Mouse (Mus musculus): ENCODE results near the gene Mrps21. TPM values are rescaled to one million over a fixed set of nuclear protein-coding genes. Genes with fewer than 3 reads are reported as not detected.
A peak's percentile ranks its signal among the peaks of the same experiment; 100 is the strongest.

The Mrps21 gene
- polyA plus RNA-seq, 1 experiment from 2014 or later: 280 TPM

DNA sequence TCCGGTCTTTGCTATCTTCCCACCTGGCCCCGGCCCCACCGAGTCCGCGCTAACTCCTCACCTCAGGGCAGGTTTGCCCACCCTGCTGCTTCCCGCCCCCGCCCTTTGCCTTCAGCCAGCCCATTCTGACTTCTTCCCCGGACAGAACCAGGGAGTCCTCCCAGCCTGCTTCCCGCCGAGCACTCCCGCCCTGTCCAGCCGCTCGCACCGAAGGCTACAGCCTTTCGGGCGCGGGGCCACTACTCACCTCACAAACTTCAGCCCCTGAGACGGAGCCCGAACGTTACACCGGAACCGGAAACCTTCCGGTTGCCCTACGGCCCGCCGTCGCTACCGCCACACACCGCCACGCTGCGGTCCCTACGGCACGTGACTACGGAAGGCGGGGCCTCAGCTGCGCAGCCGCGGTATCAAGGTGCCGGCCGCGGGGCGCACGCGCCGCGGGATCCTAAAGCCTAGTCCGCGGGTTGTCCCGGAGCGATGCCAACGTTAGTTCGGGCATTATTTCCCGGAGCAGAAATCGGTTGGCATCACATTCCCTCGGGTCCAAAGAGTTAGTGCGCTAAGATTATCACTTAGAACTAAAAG lies 15.7 kb downstream of the Mrps21 start, which contains the start of gene Prpf3:
Prpf3 (minus strand) TSS at position 384 of the 588 bp plus-strand sequence.
- peaks cover 27% of the 10 kb centered on the region for H3K36me3 ChIP-seq (ENCODE audit: inconsistent target)
- H3K27ac ChIP-seq: peak within 1 kb of the TSS; percentile 49; the same call in 1 of the 2 replicates
- H3K4me3 ChIP-seq (ENCODE audit: inconsistent target): peak within 1 kb of the TSS; percentile 88
- peaks cover 28% of the 10 kb centered on the region for H3K79me2 ChIP-seq (ENCODE audit: inconsistent target)
- WGBS (ENCODE audit: missing documents): under 1% methylated on average over 48 of the region's 56 CpGs

DNA sequence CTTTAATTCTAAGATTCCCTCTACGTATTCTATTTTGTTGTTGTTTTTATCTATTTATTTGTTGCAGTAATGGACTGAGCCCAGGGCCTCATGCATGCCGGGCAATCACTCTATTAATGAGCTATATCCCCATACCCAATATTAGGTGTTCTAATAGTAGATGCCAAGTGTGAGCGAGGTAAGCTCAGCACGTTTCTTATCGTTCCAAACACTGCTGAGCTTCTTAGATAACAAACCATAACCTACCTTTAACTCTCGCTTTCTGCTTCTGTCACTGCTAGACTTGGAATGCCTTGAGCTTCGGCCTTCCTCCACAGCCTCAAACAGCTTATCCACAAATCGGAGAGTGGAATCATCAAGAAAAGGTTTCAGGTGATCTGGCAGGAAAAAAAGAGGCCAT lies 20.0 kb downstream of the Mrps21 start:
- Histone ChIP-seq H3K27ac (no peak overlapping the region), H3K36me3 (ENCODE audit: inconsistent target) (peaks cover 62% of the 10 kb centered on the region), H3K4me3 (ENCODE audit: inconsistent target) (no peak overlapping the region), H3K79me2 (ENCODE audit: inconsistent target) (peaks cover 28% of the 10 kb centered on the region)
- WGBS (ENCODE audit: missing documents): 97% methylated on average over 8 of the region's 8 CpGs

GRCm38 (mm10) chr3:95850611-95851010 lies 20.7 kb downstream of the Mrps21 start:
- peaks cover 69% of the 10 kb centered on the region for H3K36me3 ChIP-seq (ENCODE audit: inconsistent target)
- H3K79me2 ChIP-seq (ENCODE audit: inconsistent target): peaks cover 28% of the 10 kb centered on the region
- no peak overlapping the region for H3K4me3 ChIP-seq (ENCODE audit: inconsistent target)
- 95% methylated on average over 4 of the region's 4 CpGs for WGBS (ENCODE audit: missing documents)
- no peak overlapping the region for H3K27ac ChIP-seq

DNA sequence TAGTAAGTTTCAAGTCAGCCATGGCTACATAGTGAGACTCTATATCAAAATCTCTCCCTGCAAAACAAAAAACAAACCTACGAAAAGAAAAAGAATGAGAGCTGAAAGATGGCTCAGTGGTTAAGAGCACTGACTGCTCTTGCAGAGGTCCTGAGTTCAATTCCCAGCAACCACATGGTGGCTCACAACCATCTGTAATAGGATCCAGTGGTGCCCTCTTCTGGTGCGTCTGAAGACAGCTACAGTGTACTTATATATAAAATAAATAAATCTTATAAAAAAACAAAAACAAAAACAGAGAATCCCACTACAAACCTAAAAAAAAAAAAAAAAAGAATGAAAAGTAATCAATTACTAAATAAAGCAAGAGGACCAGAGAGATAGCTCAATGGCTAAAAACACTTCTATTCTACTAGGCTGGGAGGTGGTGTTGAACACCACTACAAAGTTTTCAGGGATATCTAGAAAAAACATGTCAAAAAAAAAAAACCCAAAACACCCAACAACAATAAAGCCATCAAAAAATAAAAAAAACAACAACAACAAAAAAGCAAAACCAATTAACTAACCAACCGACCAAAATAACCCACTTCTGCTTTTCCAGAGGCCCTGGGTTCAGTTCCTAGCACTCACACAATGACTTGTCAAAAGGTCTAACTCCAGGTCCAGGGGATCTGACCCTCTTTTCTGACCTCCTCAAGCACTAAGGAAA lies 28.7 kb downstream of the Mrps21 start:
- Histone ChIP-seq H3K4me3 (ENCODE audit: inconsistent target) (no peak overlapping the region), H3K36me3 (ENCODE audit: inconsistent target) (peaks cover 70% of the 10 kb centered on the region), H3K27ac (no peak overlapping the region), H3K79me2 (ENCODE audit: inconsistent target) (no peaks in the 10 kb centered on the region)
- WGBS (ENCODE audit: missing documents): 85% methylated on average over 3 of the region's 3 CpGs

- H3K27ac ChIP-seq: no peak overlapping the region
- no peak overlapping the region for H3K4me3 ChIP-seq (ENCODE audit: inconsistent target)
- no peaks in the 10 kb centered on the region for H3K79me2 ChIP-seq (ENCODE audit: inconsistent target)
- WGBS (ENCODE audit: missing documents): 100% methylated on average over 2 of the region's 2 CpGs
- H3K36me3 ChIP-seq (ENCODE audit: inconsistent target): peaks cover 69% of the 10 kb centered on the region
Measured at GRCm38 (mm10) chr3:95839250-95839649, 32.1 kb downstream of the Mrps21 start.

- Histone ChIP-seq H3K79me2 (ENCODE audit: inconsistent target) (no peaks in the 10 kb centered on the region), H3K4me3 (ENCODE audit: inconsistent target) (no peak overlapping the region), H3K27ac (no peak overlapping the region), H3K36me3 (ENCODE audit: inconsistent target) (peaks cover 45% of the 10 kb centered on the region)
- WGBS (ENCODE audit: missing documents): 95% methylated on average over 4 of the region's 4 CpGs
Measured at GRCm38 (mm10) chr3:95829053-95829452, 42.3 kb downstream of the Mrps21 start.

DNA sequence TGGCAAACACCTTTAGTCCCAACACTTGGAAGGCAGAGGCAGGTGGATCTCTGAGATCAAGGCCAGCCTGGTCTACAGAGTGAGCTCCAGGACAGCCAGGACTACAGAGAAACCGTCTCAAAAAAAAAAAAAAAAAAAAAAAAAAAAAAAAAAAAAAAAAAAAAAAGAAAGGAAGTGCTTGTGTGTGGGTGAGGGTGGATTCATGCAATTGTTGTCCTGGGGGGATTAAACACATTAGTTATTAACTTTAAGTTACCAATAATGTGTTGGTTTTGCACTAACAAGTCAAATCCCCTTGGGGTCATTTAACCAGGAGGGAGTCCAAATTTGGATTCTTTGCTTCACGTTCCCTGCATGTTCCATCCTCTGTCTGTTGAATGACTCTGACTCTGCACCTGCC lies 45.0 kb downstream of the Mrps21 start:
- H3K36me3 ChIP-seq (ENCODE audit: inconsistent target): peaks cover 23% of the 10 kb centered on the region
- WGBS (ENCODE audit: missing documents): 100% methylated on average over 1 of the region's 2 CpGs
- no peak overlapping the region for H3K27ac ChIP-seq
- no peaks in the 10 kb centered on the region for H3K79me2 ChIP-seq (ENCODE audit: inconsistent target)
- no peak overlapping the region for H3K4me3 ChIP-seq (ENCODE audit: inconsistent target)

DNA sequence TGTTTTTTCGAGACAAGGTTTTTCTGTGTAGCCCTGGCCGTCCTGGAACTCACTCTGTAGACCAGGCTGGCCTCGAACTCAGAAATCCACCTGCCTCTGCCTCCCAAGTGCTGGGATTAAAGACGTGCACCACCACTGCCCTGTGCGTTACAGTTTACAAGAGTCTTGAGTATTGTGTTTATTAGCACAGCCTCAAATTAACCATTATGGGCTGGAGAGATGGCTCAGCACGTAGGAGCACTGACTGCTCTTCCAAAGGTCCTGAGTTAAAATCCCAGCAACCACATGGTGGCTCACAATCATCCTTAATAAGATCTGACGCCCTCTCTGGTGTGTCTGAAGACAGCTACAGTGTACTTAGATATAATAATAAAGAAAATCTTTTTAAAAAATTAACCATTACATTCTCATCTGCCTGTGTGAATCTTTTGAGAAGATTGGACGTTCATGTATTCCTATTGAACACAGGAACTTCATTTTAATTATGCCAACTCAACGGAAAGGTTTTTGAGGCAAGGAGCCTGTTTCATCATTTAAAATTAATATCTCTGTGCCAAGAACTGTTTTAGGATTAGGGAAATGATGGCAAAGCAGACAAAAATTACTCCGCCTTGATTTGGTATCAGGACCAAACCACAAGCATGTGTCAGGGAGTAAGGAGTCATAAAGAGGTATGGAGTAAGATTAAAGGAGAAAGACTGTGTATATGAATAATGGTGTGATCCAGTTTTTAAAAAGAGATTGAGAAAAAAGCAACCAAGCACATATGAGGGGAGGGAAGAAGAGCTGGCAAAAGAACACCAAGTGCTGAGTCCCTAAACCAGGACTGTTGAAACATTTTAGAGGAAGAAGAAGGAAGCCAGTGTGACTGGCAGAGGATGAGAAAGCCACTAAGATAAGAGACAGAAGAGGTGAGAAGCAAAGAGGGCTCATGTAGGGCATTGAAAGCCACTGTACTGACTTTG lies 51.0 kb downstream of the Mrps21 start:
- Histone ChIP-seq H3K79me2 (ENCODE audit: inconsistent target) (peaks cover 30% of the 10 kb centered on the region), H3K36me3 (ENCODE audit: inconsistent target) (no peaks in the 10 kb centered on the region), H3K27ac (peak overlapping the region; percentile 95), H3K4me3 (ENCODE audit: inconsistent target) (peak overlapping the region; percentile 82)
- 42% methylated on average over 7 of the region's 10 CpGs for WGBS (ENCODE audit: missing documents)

- H3K79me2 ChIP-seq (ENCODE audit: inconsistent target): peaks cover 39% of the 10 kb centered on the region
- H3K36me3 ChIP-seq (ENCODE audit: inconsistent target): no peaks in the 10 kb centered on the region
- peak overlapping the region; percentile 95 for H3K27ac ChIP-seq
- peak overlapping the region; percentile 82 for H3K4me3 ChIP-seq (ENCODE audit: inconsistent target)
- WGBS (ENCODE audit: missing documents): 0% methylated on average over 44 of the region's 49 CpGs
Measured at GRCm38 (mm10) chr3:95819351-95819985, 51.9 kb downstream of the Mrps21 start.

GRCm38 (mm10) chr3:95818571-95819288 lies 52.6 kb downstream of the Mrps21 start, which contains the start of gene Rprd2:
TSS of gene Rprd2 (minus strand) at chr3:95818863.
- Histone ChIP-seq H3K79me2 (ENCODE audit: inconsistent target) (peaks cover 46% of the 10 kb centered on the region), H3K4me3 (ENCODE audit: inconsistent target) (peak within 1 kb of the TSS; percentile 82), H3K36me3 (ENCODE audit: inconsistent target) (no peaks in the 10 kb centered on the region), H3K27ac (peak within 1 kb of the TSS; percentile 95)
- under 1% methylated on average over 57 of the region's 60 CpGs for WGBS (ENCODE audit: missing documents)

DNA sequence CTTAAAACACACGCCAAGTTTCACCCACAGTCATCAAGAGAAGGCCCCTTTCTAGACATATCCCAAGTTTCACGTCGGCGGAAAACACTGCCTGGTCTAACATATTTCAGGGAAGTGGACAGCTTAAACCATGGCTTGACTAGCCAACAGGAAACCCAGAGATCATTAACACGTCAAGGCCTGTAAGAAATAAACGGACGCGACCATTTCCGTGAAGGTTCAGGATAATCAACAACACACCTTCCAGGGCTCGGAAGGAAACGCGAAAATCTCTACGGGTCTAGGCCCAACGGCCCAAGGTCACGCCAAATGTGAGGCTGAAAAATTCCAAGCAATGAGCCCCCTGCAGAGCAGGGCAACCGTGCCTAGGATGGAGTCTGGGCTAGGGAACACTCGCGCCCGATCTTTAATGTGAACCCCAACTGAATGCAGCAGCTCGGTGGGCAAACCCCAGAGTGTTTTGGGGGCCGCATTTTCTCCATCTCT lies 53.2 kb downstream of the Mrps21 start:
- peak overlapping the region; percentile 82 for H3K4me3 ChIP-seq (ENCODE audit: inconsistent target)
- no peaks in the 10 kb centered on the region for H3K36me3 ChIP-seq (ENCODE audit: inconsistent target)
- H3K27ac ChIP-seq: peak overlapping the region; percentile 95
- H3K79me2 ChIP-seq (ENCODE audit: inconsistent target): peaks cover 53% of the 10 kb centered on the region
- WGBS (ENCODE audit: missing documents): under 1% methylated on average over 21 of the region's 21 CpGs

DNA sequence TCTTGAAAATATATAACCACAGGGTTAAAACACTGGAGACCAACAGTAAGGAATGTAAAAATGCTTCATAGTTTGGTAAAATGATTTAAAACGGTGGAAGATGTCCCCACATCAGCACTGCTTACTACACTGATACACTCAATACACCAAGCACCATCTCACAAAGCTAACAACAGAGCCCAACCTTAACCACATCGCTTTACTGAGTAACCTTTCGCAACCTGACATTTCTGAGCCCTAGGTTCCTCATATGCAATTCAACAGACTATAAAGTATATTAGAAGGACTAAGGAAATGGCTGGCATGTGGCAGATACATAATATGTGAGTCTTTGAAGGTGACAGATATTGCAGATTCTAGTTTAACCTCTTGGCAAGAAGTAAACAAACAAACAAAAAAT lies 54.6 kb downstream of the Mrps21 start:
- H3K4me3 ChIP-seq (ENCODE audit: inconsistent target): no peak overlapping the region
- 36% methylated on average over 3 of the region's 3 CpGs for WGBS (ENCODE audit: missing documents)
- peaks cover 67% of the 10 kb centered on the region for H3K79me2 ChIP-seq (ENCODE audit: inconsistent target)
- H3K36me3 ChIP-seq (ENCODE audit: inconsistent target): no peaks in the 10 kb centered on the region
- H3K27ac ChIP-seq: no peak overlapping the region
